Mouse (Mus musculus): ENCODE measurements around the gene Cyb561a3. TPM values are rescaled to one million over a fixed set of nuclear protein-coding genes. Genes with fewer than 3 reads are reported as not detected.
A peak's percentile ranks its signal among the peaks of the same experiment; 100 is the strongest.

Gene Cyb561a3
- polyA plus RNA-seq, 1 experiment from 2014 or later = 16.7 TPM

GRCm38 (mm10) chr19:10605293-10605900 is 28.4 kb downstream of the Cyb561a3 start, which contains the start of the genes Ddb1 and Tkfc:
Gene Ddb1, plus strand, starts transcription at chr19:10605327.
Gene Tkfc, minus strand, starts transcription at chr19:10605654.
- Histone ChIP-seq H3K4me1 (replicated peaks; ENCODE audit: control insufficient read depth, insufficient read depth) (peaks cover 8% of the 10 kb centered on the region; the same call in 1 of the 2 replicates), H3K27ac (replicated peaks) (peak within 1 kb of the TSS; percentile 97)

GRCm38 (mm10) chr19:10605901-10606622 is 29.1 kb downstream of the Cyb561a3 start:
- Histone ChIP-seq H3K9ac (ENCODE audit: low read length) (peak overlapping the region; percentile 97), H3K4me2 (replicated peaks; ENCODE audit: low read depth) (peak overlapping the region; percentile 69), H3K4me1 (replicated peaks; ENCODE audit: control insufficient read depth, insufficient read depth) (peaks cover 8% of the 10 kb centered on the region; the same call in 1 of the 2 replicates), H3K27ac (replicated peaks) (peak overlapping the region; percentile 97), H3K27me3 (ENCODE audit: control insufficient read depth, insufficient read depth, low read length) (no peaks in the 10 kb centered on the region), H3K4me3 (ENCODE audit: low read depth, low read length) (peak overlapping the region; percentile 97), H3K9me3 (ENCODE audit: control insufficient read depth, low read length) (no peaks in the 10 kb centered on the region), H3K36me3 (ENCODE audit: control insufficient read depth, insufficient read depth, low read length) (peaks cover 17% of the 10 kb centered on the region; the same call in 1 of the 2 replicates)
- WGBS = 3% methylated on average over 20 of the region's 20 CpGs
- peak; percentile 52 for DNase-seq (ENCODE audit: low spot score)
- ATAC-seq (ENCODE audit: low FRiP score, low TSS enrichment) = no peak
- TF ChIP-seq CTCF (IDR thresholded peaks at IDR 0.05; ENCODE audit: low read depth) (no peak), EP300 (optimal IDR thresholded peaks at IDR 0.05) (no peak)

More at GRCm38 (mm10) chr19:10605293-10605900, 28.4 kb downstream of the Cyb561a3 start, which contains the start of the genes Ddb1 and Tkfc:
- under 1% methylated on average over 49 of the region's 49 CpGs for WGBS
- H3K4me3 ChIP-seq (ENCODE audit: low read depth, low read length) = peak within 1 kb of the TSS; percentile 97
- H3K9me3 ChIP-seq (ENCODE audit: control insufficient read depth, low read length) = no peaks in the 10 kb centered on the region
- ATAC-seq (ENCODE audit: low FRiP score, low TSS enrichment) (peak; percentile 98), DNase-seq (ENCODE audit: low spot score) (peak; percentile 99)
- H3K9ac ChIP-seq (ENCODE audit: low read length) = peak within 1 kb of the TSS; percentile 97
- peak within 1 kb of the TSS; percentile 69 for H3K4me2 ChIP-seq (replicated peaks; ENCODE audit: low read depth)
- no peaks in the 10 kb centered on the region for H3K27me3 ChIP-seq (ENCODE audit: control insufficient read depth, insufficient read depth, low read length)
- H3K36me3 ChIP-seq (ENCODE audit: control insufficient read depth, insufficient read depth, low read length) = peaks cover 10% of the 10 kb centered on the region; the same call in 1 of the 2 replicates
- peak; percentile 77 for TF ChIP-seq CTCF (IDR thresholded peaks at IDR 0.05; ENCODE audit: low read depth)
- no peak for TF ChIP-seq EP300 (optimal IDR thresholded peaks at IDR 0.05)

- no peak for ATAC-seq (ENCODE audit: low FRiP score, low TSS enrichment)
Observed at GRCm38 (mm10) chr19:10608573-10609240, 31.7 kb downstream of the Cyb561a3 start.

GRCm38 (mm10) chr19:10634106-10634871 is 57.3 kb downstream of the Cyb561a3 start, which contains the start of gene Vwce:
Gene Vwce, plus strand, starts transcription at chr19:10634213.
- H3K9ac ChIP-seq (ENCODE audit: low read length) = peak within 1 kb of the TSS; percentile 56
- peak; percentile 68 for DNase-seq (ENCODE audit: low spot score)

More at GRCm38 (mm10) chr19:10608573-10609240, 31.7 kb downstream of the Cyb561a3 start:
- no peak overlapping the region for H3K4me2 ChIP-seq (replicated peaks; ENCODE audit: low read depth)
- DNase-seq (ENCODE audit: low spot score) = no peak
- no peaks in the 10 kb centered on the region for H3K27me3 ChIP-seq (ENCODE audit: control insufficient read depth, insufficient read depth, low read length)
- H3K4me3 ChIP-seq (ENCODE audit: low read depth, low read length) = no peak overlapping the region
- H3K36me3 ChIP-seq (ENCODE audit: control insufficient read depth, insufficient read depth, low read length) = peaks cover 30% of the 10 kb centered on the region
- no peak overlapping the region for H3K27ac ChIP-seq (replicated peaks)
- no peaks in the 10 kb centered on the region for H3K9me3 ChIP-seq (ENCODE audit: control insufficient read depth, low read length)
- no peak overlapping the region for H3K9ac ChIP-seq (ENCODE audit: low read length)
- TF ChIP-seq CTCF (IDR thresholded peaks at IDR 0.05; ENCODE audit: low read depth) = no peak
- no peak for TF ChIP-seq EP300 (optimal IDR thresholded peaks at IDR 0.05)
- peaks cover 8% of the 10 kb centered on the region; the same call in 1 of the 2 replicates for H3K4me1 ChIP-seq (replicated peaks; ENCODE audit: control insufficient read depth, insufficient read depth)
- WGBS = 60% methylated on average over 5 of the region's 5 CpGs

GRCm38 (mm10) chr19:10634872-10635318 is 57.9 kb downstream of the Cyb561a3 start:
- H3K4me1 ChIP-seq (replicated peaks; ENCODE audit: control insufficient read depth, insufficient read depth) = peaks cover 8% of the 10 kb centered on the region; the same call in 1 of the 2 replicates
- H3K4me3 ChIP-seq (ENCODE audit: low read depth, low read length) = peak overlapping the region; percentile 39
- WGBS = 2% methylated on average over 21 of the region's 21 CpGs
- peak overlapping the region; percentile 56 for H3K9ac ChIP-seq (ENCODE audit: low read length)
- DNase-seq (ENCODE audit: low spot score) (peak; percentile 74), ATAC-seq (ENCODE audit: low FRiP score, low TSS enrichment) (peak; percentile 77)
- no peaks in the 10 kb centered on the region; the same call in 1 of the 2 replicates for H3K27me3 ChIP-seq (ENCODE audit: control insufficient read depth, insufficient read depth, low read length)
- peak overlapping the region; percentile 86 for H3K4me2 ChIP-seq (replicated peaks; ENCODE audit: low read depth)
- H3K27ac ChIP-seq (replicated peaks) = no peak overlapping the region
- H3K9me3 ChIP-seq (ENCODE audit: control insufficient read depth, low read length) = no peaks in the 10 kb centered on the region
- no peaks in the 10 kb centered on the region for H3K36me3 ChIP-seq (ENCODE audit: control insufficient read depth, insufficient read depth, low read length)
- TF ChIP-seq CTCF (IDR thresholded peaks at IDR 0.05; ENCODE audit: low read depth) (no peak), EP300 (optimal IDR thresholded peaks at IDR 0.05) (no peak)

More at GRCm38 (mm10) chr19:10634106-10634871, 57.3 kb downstream of the Cyb561a3 start, which contains the start of gene Vwce:
- H3K27me3 ChIP-seq (ENCODE audit: control insufficient read depth, insufficient read depth, low read length) = no peaks in the 10 kb centered on the region; the same call in 1 of the 2 replicates
- ATAC-seq (ENCODE audit: low FRiP score, low TSS enrichment) = peak; percentile 75
- no peak within 1 kb of the TSS for H3K27ac ChIP-seq (replicated peaks)
- 2% methylated on average over 32 of the region's 32 CpGs for WGBS
- no peak for TF ChIP-seq EP300 (optimal IDR thresholded peaks at IDR 0.05)
- peak; percentile 60 for TF ChIP-seq CTCF (IDR thresholded peaks at IDR 0.05; ENCODE audit: low read depth)
- H3K36me3 ChIP-seq (ENCODE audit: control insufficient read depth, insufficient read depth, low read length) = peaks cover under 1% of the 10 kb centered on the region
- H3K4me2 ChIP-seq (replicated peaks; ENCODE audit: low read depth) = peak within 1 kb of the TSS; percentile 86
- no peaks in the 10 kb centered on the region for H3K9me3 ChIP-seq (ENCODE audit: control insufficient read depth, low read length)
- peak within 1 kb of the TSS; percentile 39 for H3K4me3 ChIP-seq (ENCODE audit: low read depth, low read length)
- H3K4me1 ChIP-seq (replicated peaks; ENCODE audit: control insufficient read depth, insufficient read depth) = peaks cover 8% of the 10 kb centered on the region; the same call in 1 of the 2 replicates

Data from stomach, postnatal 0 days (tissue).